Mouse (Mus musculus) lung, postnatal 10 days (tissue): ENCODE measurements around the gene Nos3.
A peak's percentile ranks its signal among the peaks of the same experiment; 100 is the strongest.

Source experiments
- DNase-seq: peaks from one replicate; pipeline ENCODE4 v3.0.0; 2021

The Nos3 gene

DNA sequence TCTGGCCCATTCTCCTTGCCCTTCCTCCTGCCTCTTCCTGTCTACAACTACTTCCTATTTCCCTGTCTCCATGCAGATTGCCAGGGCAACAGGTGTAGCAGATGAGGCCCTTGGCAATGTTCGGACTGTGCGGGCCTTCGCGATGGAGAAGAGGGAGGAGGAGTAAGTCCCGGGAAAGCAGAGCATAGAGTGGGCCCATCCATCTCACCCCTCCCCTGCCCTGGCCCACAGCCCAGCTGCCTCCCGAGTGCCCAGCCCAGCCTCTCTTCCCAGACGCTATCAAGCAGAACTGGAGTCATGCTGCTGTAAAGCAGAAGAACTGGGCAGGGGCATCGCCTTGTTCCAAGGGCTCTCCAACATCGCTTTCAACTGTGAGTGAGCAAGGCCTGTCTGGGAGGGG is 37.4 kb downstream of the Nos3 start:
- no peak for DNase-seq

DNA sequence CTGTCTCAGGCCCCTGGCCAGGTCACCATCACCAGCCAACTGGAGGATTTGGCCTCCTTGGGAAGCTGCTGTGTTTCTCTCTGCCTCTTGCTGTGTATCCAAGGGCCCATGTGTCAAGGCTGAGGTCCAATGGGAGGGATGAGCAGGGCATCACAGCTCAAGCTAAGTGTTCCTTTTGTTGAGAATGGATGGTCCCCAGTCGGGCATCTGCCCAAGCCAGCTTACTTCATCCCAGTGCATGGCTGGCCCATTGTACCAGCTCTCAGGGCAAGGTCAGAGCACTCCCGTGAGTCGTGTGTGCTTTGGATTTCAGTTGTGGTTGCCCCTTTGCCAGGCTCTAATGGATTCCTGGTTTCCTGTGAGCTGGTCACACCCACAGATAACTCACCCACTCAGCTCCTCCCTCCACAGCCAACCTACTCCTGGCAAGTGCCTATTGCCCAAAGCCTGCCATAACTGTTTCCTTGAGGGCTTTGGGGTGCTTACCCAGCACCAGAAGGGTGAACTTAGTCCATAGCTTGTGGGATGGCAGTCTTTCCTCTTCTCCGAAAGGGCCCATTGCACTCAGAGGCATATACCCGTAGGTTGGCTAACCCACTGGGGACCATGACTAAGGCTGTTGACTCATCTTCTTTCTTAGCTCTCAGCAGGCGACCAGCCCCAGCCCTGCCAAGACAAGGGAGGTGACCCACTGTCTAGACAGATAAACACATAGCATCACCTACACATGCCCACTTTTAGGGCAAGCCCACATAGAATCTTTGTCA is 40.2 kb downstream of the Nos3 start:
- DNase-seq = no peak

DNA sequence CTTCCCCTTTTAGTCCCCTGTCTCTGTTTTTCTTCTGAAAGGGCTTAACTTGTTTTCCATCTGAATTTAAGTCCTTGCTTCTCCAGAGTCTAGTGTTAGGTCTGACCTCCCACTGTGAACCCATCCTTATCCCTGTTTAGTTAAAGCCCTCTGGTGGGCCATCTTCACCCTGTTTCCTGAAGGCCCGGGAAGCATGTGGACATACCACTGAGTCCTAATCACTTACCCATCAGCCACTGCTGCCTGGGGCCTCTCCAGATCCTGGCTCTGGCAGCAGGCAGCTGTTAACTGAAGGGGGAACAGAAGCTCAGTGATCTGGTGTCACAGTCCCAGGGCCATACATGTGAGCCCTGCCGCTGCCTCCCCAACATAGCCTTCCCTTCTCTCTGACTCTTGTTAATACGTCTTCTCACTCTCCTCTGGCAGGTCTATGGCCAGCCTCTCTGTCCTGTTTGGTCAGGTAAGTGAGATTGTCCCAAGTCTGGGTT is 40.8 kb downstream of the Nos3 start:
- DNase-seq = no peak

DNA sequence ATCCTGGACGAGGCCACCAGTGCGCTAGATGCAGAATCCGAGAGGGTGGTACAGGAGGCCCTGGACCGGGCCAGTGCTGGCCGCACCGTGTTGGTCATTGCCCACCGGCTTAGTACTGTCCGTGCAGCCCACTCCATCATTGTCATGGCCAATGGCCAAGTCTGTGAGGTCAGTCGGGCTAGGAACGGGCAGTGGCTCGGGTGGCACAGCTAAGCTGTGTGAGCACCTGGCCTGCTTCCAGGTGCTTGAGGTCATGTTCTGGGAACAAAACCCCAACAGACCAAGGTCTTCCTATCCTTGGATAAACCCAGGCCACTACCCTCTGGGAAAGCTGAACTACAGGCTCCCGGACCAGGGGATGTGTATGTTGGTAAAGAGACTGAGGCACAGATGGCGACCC is 44.0 kb downstream of the Nos3 start:
- no peak for DNase-seq

DNA sequence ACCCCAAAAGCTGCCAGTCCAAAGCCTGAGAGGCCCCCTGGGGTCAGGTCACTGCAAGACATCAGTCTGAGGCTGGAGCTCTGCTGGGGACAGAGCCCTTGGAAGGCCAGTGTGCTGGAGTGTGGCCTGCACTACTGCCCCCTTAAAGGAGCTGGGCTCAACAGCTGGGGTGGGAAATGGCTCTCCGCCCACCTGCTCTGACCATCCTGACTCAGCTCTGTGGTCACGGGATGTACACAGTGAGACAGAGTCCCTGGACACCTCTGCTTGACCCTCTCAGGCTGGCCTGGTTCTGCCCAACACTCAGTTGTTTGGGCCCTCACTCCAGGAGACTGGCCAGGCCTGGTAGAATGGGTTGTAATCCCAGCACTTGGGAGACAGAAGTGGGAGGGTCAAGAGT is 44.9 kb downstream of the Nos3 start:
- DNase-seq = no peak

DNA sequence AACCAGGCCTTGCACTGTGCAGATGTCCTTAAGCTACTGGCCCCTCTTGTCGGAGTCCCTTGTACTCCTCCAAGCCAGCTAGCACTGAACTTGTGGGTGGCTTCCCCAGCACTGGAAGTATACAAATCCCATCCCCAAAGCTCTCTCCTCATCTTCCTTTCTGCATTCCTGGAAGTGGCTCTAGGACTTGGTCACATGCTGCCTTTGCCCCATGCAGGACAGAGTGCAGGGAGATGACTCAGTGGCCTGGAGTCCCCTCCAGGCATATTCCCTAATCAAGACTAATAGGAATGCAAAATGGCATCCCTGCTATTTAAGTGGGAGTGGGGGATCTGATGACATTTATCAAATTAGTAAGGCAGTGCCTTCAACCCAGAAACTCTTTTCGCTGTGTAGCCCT is 47.5 kb downstream of the Nos3 start:
- DNase-seq = no peak

DNA sequence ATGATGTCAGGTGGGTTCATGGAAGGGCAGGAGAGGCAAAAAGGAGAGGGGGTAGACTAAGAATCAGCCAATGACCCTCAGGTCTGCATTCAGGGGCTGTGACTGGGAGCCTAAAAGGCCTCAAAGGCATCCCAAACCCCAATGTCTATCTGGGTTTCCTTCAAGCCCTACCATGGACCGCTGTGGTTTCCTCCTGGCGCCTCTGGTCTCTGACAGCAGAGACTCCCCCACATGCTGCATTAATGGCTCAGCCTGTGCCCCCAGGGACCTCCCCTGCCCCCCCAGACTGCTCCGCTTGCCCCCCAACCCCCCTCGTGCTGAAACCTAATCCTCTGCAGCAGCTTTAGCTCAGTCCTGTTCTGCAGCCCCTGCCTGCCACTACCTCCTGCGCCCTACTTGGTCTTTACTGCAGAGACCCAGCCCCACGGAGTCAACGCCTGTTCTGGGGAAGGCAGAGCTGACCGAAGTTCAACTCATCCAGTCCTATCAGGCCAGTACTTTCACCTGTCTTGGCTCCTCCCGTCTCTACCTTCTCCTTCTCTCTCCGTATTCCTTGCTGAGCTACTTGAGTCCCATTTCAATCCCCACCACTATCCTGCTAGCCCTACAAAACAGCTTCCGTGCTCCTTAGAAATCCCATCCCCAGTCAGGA is 48.6 kb downstream of the Nos3 start, which contains the start of gene Asic3:
TSS of gene Asic3 (plus strand) at position 351 of the 652 bp plus-strand sequence.
- DNase-seq = no peak

DNA sequence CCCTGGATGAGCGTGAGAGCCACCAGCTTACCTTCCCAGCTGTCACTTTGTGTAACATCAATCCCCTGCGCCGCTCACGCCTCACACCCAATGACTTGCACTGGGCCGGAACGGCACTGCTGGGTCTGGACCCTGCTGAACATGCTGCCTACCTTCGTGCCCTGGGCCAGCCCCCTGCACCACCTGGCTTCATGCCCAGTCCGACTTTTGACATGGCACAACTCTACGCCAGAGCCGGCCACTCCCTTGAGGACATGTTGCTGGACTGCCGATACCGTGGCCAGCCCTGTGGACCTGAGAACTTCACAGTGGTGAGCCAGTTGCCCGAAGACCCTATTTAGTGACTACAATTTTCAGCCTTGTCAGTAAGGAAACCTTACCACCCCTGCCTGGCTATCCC is 49.3 kb downstream of the Nos3 start:
- no peak for DNase-seq

DNA sequence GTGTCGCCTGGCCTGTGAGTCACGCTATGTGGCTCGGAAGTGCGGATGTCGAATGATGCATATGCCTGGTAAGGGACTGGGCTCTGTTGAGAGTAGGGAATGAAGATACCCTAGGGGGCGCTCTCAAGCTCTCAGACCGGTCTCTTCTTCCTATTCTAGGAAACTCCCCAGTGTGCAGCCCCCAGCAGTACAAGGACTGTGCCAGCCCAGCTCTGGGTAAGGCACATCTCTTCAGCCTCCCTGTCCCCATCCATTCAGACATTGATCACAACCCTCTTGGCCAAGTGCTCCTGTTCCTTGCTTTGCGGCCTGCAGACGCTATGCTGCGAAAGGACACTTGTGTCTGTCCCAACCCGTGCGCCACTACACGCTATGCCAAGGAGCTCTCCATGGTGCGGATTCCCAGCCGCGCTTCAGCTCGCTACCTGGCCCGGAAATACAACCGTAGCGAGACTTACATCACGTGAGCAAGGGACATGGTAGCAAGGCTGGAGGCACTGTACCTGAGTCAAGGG is 51.7 kb downstream of the Nos3 start:
- peak; percentile 81 for DNase-seq

DNA sequence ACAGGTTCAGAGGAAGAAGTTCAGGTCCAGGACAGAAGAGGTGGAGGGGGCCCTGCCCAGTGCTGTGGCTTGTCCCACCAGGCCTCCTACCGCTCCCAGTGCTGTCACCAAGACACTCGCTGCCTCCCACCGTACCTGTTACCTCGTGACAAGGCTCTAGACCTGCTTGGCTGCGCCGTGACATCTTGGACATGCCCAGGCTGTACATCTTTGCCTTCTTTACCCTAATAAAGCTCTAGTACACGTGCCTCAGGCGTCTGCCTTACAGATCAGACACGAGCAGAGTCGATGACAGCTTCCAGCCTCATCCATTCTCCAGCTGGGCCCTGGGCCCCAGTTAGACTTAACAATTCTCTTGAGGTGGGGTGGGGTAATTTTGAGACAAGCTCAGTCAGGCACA is 53.0 kb downstream of the Nos3 start:
- no peak for DNase-seq

DNA sequence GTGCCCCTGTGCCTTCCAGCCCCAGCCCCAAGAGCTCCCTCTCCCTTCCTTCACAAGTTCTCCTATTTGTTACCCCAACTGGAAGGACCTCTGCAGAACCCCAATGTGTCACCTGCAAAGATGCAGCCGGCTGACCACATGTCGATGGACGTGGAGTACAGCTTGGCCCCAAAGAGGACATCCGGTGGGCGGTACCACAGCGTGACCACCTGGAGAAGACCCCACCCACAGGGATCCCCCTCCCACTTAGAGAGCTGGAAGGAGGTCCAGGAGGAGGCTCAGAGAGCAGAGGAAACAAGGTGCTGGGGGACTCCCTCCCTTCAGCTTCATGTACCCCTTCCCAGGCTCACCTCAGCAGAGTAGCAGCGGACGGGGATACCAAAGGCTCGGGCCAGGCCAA is 55.8 kb downstream of the Nos3 start:
- DNase-seq = no peak

DNA sequence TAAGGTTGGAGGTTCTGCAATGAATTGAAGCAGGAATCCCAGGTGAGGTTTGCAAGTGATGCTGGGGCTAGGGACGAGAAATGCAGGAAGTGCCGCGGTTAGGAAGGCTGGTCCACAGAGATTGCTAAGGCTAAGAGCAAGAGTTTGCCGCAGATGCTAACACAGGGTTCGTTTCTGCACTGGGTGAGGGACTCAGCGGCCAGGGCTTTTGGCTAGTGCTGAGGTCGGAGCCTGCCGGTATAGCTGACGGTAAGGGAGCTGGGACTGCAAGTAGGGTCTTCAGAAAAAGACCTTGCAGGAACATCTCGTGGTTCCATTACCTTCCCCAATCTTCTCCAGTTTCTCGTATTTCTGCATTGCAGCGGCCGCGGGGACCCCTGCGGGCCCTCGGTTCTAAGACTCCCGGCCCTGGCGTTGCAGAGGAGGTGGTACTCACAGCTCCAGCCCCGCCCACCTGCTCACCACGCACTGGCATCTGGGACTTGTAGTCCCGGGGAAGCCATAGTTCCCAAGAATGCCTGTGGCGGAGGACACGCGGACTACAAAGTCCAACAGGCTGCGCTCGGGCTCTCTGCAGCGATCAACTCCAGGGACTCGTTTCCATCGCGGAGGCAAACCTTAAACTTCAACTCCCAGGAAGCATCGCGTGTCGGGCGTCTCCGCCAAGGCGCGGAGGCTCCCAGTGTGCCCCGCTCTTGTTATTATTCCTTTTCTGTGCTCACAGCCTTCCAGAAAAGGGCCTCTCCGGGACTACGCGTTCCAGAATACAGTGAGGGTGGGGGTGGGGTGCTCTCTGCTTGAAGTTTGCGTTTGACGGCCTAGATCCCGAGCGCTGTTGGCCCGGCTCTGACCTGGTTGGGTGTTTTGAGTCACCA is 58.8 kb downstream of the Nos3 start, which contains the start of the genes Cdk5 and Slc4a2:
TSS of gene Cdk5 (minus strand) at position 402 of the 875 bp plus-strand sequence.
TSS of gene Slc4a2 (plus strand) at position 709 of the 875 bp plus-strand sequence.
- DNase-seq = peak; percentile 99

DNA sequence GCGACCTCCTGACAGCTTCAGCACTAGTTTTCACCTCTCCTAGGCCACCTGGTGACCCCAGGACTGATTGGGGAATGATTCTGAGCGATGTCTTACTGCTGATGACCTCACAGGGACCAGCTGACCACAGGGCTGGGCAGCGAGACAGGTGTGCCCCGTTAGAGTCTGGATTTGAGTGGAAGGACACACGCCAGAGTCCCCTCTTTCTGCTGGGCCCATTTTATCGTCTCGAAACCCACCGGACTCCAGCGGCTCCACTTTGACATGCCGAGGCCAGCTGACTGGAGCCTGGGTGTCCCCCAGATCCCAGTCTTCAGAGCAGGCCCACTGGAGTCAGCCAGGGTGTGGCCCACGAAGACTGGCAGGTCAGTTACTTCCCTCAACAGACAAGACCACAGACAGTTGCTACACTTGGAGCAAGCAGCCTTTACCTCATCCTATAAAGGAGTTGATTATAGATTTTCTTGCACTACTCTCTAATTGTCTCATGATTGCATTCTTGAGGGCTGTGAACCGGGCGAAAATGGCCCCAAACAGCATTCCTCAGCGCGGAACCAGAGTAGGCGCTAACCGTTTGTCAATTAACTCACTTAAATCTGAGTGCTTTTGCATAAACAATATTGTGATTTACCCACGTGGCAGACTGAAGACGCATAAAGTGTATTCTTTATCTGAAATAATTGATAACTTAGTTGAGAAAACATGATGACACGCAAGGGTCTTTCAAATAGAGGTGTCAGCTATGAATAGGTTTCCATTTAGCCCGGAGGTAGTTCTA is 59.6 kb downstream of the Nos3 start:
- no peak for DNase-seq

DNA sequence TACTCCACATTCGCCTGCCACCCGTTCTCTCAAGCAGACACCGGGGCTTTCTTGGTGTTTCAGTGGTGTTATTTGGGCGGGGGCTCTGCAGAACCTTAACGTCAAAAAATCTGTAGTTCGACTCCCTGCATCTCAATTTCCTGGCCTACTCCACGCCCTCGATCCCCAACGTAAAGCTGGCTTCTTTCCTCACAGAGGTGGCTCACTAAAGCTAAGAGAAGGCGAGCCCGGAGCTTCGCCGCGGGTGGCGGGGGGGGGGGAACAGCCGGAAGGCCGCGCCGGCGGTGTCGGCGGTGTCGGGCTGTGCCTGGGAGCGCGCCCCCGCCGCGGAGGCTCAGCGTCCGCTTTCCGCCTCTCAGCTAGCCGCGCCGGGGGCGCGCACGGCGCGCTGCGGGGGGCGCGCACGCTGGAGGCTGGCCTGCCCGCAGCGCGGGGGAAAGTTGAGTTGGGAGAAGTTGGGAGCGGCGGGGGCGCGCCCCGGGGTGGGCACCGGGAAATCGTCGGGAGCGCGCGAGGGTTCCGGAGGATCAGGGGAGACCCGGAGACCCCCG is 60.3 kb downstream of the Nos3 start:
- DNase-seq = peak; percentile 92

DNA sequence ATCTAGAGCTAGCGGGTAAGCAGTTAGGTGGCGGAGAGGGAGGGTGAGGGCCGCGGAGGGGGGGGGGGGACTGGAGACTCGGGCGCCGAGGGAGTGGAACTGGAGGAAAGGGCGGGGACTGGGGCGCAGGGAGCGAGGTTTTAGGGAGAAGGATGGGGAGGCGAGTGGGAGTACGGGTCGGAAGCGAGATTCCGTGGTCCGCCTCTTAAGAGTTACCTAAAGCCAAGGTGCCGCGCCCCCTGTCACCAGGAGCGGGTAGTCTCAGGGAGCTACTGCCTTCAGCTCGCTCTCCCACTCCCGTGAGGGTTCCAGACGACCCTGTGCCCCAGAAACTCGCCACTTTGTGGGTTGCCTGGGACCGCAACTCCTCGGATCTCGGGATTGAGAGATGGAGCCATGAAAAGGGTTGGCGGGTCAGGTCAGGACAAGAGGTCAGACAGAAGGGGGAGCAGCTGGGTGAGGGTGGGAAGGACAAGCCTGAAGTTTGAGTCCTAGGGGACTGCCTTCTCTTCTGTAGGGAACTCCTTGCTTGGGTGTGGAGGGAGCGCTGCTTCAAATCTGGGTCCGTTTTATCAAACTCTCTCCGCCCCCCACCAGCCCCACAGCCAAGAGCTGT is 60.9 kb downstream of the Nos3 start:
- peak; percentile 64 for DNase-seq

DNA sequence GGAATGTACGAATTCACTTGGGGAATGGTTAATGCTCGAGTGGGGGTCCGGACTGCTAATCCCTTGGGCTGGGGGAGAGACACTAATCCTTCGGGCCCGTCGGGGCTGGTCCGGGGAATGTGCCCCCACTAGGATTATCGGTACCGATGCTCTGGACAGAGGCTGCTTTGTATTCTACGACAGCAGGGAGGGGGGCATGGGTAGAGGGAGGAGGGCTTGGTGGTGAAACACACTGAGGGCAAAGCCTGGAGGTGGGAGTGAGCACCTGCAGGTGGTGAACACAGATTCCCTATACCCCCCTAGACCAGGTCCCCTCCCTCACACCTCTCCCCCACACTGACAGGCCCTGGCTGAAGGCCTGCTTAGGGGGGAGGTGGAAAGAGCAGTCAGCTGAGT is 61.4 kb downstream of the Nos3 start:
- peak; percentile 49 for DNase-seq

DNA sequence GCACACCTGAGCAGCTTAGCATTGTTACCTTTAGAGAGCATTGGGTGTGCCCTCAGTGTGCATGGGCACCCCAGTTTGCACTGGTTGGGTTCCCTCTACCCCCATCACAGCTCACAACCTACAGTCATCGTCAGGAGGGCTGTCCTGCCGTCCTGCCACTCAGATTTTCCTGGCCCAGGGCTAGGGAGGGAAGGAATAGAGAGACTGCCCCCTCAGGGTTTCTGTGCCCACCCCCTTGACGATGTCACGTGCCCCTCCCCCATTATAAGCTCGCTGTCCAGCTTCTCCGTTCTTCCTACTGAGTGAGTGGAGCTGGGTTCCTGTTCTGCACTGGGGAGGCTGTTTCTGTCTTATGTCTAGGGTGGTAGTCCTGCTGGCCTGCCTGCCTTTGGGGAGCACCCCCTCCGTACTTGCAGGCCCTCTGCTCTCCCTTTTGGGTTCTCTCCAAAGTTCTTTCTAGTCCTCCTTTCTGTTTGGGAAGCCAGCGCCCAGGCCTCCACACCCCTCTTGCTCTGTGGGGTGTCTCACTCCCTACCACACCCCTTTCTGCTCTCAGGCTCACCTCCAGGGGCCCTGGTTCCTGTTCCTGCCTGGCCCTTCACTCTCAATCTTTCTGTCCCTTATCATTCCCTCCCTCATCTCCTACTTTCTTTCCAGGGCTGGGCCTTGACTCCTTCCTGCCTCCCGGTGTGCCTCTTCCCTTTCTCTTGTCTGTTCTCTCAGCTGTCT is 62.1 kb downstream of the Nos3 start:
- peak; percentile 40 for DNase-seq

DNA sequence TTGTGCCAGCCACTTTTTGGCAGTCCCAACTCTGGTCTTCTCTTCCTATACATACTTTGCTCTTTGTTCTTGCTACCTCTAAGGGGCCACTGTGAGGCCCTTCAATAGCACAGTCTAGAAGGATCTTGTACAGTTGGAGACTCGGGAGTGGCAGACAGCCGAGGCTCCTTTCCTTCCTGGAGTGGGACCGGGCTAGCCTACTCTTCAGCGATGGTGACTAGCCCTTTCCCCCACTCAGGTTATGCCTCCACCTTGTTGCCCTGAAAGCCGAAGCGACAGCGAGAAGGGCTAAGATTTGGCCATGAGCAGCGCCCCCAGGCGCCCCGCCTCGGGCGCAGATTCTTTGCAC is 62.6 kb downstream of the Nos3 start:
- DNase-seq = no peak

DNA sequence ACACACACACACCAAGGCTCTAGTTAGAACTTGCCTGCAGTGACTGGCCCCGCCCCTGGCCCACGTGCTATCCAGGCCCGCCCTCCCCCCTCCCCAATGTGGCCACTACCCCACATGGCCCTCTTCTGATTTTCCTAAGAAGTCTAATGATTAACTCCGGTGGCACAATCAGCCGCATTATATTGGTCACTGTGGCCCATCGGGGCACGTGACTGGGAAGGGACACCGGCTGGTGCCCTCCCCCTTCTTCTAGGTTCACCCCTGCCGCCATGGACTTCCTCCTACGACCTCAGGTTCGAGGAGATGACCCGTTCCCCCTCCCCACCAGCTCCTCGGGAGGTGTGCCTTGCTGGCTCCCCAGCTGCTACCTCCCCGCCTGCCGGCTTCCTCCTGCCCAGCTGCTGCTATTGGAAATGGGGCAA is 63.4 kb downstream of the Nos3 start:
- peak; percentile 58 for DNase-seq

DNA sequence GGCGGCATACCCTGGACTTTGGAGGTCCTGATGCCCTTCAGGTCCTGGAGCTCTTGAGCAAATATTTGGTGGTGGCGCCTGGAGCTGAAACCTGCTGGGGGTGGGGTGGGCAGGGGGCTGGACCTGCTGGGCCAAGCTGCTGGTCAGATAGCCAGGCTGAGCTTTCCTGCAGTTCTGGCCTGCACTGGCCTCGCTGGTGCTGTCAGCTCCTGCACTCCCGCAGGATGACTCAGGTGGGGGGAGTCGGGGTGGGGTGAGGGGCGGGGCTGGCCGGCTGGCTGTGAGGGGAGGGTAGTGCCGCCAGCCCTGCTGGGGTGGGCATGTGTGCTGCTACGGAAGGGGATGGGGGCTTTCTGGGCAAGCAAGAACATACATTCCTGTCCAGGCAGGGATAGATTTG is 64.0 kb downstream of the Nos3 start:
- DNase-seq = no peak

DNA sequence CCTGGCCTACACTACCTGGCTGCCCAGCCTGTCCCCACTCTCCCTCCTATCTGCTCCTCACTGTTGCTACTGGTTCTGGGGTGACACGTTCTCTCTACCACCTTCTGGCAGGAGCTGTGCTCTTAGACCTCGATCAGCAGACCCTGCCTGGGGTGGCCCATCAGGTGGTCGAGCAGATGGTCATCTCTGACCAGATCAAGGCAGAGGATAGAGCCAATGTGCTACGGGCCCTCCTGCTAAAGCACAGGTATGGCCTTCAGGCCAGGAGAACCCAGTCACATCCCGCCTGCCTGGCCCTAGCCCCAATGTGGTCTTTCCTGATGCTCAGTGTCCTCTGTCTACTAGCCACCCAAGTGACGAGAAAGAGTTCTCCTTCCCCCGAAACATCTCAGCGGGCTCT is 69.4 kb downstream of the Nos3 start:
- DNase-seq = no peak
